Mouse (Mus musculus): ENCODE measurements around the gene Aqp1.

DNA sequence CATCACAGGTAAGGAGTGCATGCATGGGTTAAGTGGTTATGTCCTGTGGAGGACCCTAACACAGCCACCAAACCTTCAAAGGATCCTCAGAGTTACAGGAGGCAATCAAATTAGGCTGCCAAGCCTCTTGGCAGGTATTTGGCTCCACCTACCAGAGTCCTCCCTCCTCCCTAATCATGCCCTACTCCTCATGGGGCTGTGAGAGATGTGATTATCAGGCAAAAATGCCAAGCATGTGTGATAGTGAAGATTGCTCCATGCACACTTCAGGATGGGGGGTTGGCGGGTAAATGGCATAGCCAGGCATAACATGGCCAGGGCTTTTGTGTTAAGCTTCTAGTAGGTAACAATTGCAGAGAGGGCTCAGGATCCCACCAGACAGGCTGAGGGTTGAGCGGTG, 13.3 kb upstream of the Aqp1 start:
- TF ChIP-seq CTCF (IDR thresholded peaks at IDR 0.05; ENCODE audit: low read depth, low read length) = no peak
- no peak for TF ChIP-seq POLR2AphosphoS5 (IDR thresholded peaks at IDR 0.05; ENCODE audit: insufficient replicate concordance, low read depth, low read length)
- no peak for TF ChIP-seq GATA1 (IDR thresholded peaks at IDR 0.05; ENCODE audit: borderline replicate concordance, low read length)
- no peak for TF ChIP-seq TAL1 (conservative IDR thresholded peaks at IDR 0.05; ENCODE audit: low read depth, low read length)
- TF ChIP-seq GATA2 (IDR thresholded peaks at IDR 0.05; ENCODE audit: borderline replicate concordance, low read depth, low read length) = no peak

All from G1E (cell line).